Mouse (Mus musculus) cerebellum, adult 9-10 months (tissue): ENCODE data around the gene Rpl18a.

ENCODE experiments used
- DNase-seq: peaks from one replicate; pipeline ENCODE4 v3.0.0; 2022

Gene Rpl18a

GRCm38 (mm10) chr8:70879500-70879899, 17.7 kb downstream of the Rpl18a start:
- DNase-seq, result peak; percentile 77

DNA sequence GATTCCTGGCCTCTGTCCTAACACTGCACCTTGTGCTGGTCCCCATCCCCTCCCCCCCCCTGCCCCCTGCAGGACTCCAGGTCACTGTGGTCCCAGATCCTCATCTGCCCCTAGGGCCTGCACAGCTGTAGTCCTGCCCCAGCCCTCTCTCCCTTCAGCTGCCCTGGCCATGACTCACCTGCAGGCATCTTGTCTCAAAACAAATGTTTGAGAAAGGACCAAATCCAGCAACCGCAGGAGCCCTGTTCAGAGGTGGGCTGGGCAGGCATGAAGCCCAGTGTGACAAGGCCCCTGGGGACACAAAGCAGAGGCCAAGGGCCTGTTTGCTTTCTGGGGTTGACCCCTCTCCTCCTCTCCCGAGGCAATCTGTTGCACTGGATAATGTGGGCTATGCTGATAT, 19.0 kb downstream of the Rpl18a start:
- DNase-seq, result no peak

DNA sequence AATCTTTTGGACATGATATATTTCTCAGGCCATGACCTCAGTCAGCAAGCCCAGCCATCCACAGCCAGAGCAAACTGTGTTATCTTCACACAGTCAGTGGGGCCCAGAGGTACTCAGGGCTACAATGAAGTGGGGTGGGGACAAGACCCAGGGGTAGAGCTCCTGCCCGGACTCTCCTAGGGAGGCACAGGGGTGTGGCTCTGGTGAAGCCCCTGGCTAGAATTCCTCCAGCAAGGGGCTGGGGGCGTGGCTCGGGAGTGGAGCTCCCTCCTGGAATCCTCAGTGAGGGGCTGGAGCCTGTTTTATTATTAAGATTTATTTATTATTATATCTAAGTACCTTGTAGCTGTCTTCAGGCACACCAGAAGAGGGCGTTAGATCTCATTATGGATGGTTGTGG, 20.8 kb downstream of the Rpl18a start:
- DNase-seq, result no peak

- no peak for DNase-seq
Measured at GRCm38 (mm10) chr8:70874441-70874840, 22.8 kb downstream of the Rpl18a start.

DNA sequence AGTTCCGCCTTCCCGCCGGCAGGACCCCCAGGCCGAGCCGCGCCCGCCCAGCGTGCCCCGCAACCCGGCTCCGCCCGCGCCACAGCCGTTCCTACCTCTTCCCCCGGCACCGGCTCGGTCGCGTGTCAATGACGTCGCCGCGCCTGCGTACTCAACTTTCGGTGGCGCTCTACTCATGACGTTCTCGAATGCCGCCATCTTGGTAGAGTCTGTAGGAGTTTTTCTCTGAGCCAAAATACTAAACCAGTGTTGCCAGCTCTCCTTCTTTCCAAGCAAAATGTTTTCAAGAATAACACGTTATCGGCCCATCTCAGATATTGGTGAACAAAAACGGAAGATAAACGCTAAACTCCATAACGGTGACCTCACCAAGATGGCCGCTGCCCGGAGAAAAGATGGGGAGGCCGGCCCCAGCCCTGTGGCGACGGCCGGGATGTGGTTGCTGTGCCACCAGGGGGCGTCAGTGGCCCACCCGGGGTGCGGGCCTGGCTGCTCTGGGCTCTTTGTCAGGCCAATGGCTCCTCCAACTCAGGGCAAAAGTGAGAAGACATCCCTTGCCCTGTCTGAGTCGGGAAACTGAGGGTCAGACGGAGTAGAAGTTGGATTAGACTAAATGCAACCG, 23.7 kb downstream of the Rpl18a start, which contains the start of gene Ccdc124:
Gene Ccdc124, minus strand, starts transcription at position 572 of the 622 bp plus-strand sequence.
- peak; percentile 97 for DNase-seq

- no peak for DNase-seq
Measured at GRCm38 (mm10) chr8:70872643-70873363, 24.4 kb downstream of the Rpl18a start.

GRCm38 (mm10) chr8:70871195-70871807, 25.9 kb downstream of the Rpl18a start:
- peak; percentile 43 for DNase-seq

- peak; percentile 75 for DNase-seq
Measured at GRCm38 (mm10) chr8:70869601-70870041, 27.6 kb downstream of the Rpl18a start.

DNA sequence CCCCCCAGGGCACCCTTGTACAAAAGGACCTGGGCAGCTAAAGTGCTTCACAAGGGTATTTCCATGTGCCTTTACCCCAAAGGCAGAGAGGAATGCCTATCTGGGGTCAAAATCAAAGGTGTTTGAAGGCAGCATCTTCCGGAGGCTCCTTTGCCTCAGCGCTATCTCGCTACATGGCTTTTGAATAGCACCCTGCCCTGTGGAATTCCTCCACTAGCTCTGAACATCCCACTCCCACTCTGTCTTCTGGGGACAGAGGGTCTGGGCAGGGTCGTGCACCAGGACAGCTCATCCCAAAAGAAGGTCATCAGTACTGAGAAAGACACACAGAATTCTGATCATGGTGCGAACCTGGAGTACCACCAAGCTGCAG, 28.0 kb downstream of the Rpl18a start:
- no peak for DNase-seq

DNA sequence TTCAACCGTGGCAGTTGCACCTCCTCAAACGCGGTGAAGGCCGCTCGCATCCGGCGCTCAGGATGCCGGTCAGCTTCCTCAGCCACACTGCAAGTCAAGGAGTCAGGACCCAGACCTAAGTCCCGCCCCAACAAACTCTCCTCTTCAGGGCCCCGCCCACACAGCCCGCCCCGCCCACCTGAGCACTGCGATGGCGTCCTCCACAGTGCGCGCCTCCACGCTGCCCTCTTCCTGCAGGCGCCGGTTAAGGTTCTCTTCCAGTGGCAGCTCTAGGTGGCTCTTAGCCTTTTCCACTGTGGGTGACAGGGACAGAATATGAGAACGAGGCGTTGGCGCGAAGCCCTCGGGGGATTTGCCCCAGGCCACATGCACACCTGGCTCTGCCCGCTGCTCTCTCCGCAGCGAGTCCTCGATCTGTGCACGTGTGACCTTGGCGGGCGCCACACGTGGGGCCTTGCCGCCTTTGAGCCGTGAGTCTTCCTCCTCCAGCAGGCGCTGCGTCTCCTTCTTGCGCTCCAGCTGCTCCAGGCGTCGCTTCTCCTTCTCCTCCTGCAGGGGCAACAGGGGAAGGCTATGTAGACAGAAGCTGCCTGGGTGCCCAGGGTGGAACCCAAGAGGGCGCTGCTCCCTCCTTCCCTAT, 28.5 kb downstream of the Rpl18a start:
- DNase-seq, result peak; percentile 46

GRCm38 (mm10) chr8:70866566-70866965, 30.6 kb downstream of the Rpl18a start:
- peak; percentile 50 for DNase-seq

GRCm38 (mm10) chr8:70866001-70866520, 31.2 kb downstream of the Rpl18a start:
- DNase-seq, result no peak

GRCm38 (mm10) chr8:70865350-70866000, 31.7 kb downstream of the Rpl18a start:
- DNase-seq, result peak; percentile 99

GRCm38 (mm10) chr8:70864712-70865221, 32.4 kb downstream of the Rpl18a start:
- no peak for DNase-seq

DNA sequence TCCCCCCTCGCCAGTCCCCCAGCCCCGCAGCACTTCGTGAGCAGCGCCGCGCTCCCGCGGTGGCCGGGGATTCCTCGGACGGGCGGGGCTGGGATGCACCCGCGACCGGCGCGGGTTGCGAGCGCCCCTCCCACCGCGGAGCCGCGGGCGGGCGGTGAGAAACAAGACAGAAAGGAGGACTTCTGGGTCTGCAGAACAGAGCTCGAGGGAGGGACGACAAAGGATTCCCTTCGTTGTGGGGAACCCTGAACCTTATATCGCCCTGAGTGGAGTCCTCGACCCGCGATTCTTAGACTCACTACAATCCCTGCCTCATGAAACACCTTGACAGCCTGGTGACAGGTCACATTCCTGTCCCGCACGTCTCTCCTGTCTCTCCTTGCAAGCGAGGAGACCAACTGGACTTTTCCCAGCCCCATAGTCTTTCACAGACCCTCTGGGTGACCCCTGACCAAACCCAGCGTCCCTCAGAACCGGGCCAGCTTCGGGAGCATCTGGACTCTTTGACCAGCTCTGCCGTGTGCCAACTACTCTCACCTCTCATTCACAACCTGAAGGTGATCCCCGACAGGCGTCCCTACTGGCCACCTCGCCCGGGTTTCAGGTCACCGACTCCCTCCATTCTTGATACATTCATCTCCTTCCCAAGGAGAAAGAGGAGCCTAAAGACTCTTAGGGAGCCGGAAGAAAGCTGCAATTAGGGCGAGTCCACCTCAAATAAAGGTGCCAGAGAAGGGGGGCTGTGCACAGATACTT, 33.1 kb downstream of the Rpl18a start:
- DNase-seq, result peak; percentile 48

- DNase-seq, result peak; percentile 35
Measured at GRCm38 (mm10) chr8:70862824-70863641, 34.2 kb downstream of the Rpl18a start, which contains the start of gene Kcnn1. Kcnn1 (minus strand) TSS chr8:70863258.

- DNase-seq, result no peak
Measured at GRCm38 (mm10) chr8:70857516-70857915, 39.7 kb downstream of the Rpl18a start.

DNA sequence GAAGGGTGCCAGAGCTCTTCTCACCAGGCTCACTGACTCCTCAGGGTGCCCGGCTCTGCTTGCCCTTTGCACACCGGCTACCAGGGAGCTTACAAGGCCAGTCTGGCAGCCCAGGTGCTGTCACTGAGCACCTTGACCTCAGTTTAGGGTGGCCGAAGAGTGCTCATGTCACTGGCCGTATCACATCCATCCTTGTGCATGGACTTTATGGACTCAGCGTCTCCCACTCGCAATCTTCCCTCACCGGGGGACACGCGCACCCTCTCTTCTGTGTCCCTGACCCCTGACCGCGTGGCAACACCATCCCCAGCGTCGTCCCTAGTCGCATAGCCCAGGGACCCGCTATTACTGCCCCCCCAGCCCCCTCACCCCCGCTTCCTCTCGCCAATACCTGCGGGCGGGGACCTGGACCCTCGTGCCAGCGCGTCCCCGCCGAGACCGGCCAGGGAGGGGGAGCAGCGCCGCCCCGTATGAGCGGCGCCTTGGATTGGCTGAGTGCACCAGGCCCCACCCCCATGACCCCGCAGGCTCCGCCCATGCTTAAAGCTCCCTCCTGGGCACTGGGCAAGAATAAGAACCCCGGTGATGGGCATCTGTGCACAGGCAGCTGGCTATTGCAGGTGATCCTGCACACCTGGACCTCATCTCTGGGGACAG, 40.5 kb downstream of the Rpl18a start:
- peak; percentile 84 for DNase-seq

GRCm38 (mm10) chr8:70856028-70856427, 41.2 kb downstream of the Rpl18a start:
- DNase-seq, result no peak

- DNase-seq, result no peak
Measured at GRCm38 (mm10) chr8:70853863-70854262, 43.3 kb downstream of the Rpl18a start.
